9 mouse cellular contexts compared by ENCODE assay signal in the genomic region with DNA sequence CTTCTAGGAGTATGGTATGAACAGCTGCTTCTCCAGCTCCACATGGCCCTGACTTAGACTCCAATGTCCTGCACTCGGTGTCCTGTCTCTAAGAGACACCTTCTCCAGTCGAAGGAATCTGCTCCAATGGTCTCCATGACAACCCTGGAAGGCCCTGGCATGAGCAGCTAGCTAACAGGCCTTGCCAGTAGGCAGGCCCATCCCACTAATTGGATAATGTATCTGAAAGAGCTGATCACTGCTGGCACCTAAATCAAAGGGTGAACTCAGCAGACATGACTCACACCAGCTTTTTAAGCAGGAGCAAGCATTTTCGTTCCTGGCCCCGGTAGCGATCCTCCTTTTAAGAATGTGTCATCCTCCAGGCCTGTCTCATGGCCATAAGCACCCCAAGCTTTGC.
DNase-seq lines count a peak whose midpoint lies in the region; ATAC-seq lines count a peak whose summit lies in the region.
"Had no signal": no experiment of that assay in that cellular context is flagged by ENCODE, and none has a peak within 500 bp of the region (broad histone marks: within the 10 kb centered on the region; RNA-seq: fewer than 3 reads in every experiment).

No protein-coding gene starts in this region.

- no peak overlapping the region for H3K4me2 ChIP-seq in midbrain, embryonic 14.5 days (ENCODE audit: low read length)
- H3K4me2 ChIP-seq: lung, embryonic 14.5 days had no signal

- DNase-seq in NIH3T3 (ENCODE audit: low read depth): peak; percentile 58
- DNase-seq in brain, embryonic 18.5 days (ENCODE audit: low read depth, low spot score): peak; percentile 55
- peak; percentile 72 to 81 for DNase-seq in layer of hippocampus, adult 18-20 months (ENCODE audit: low spot score in 2 of 2)
- DNase-seq in midbrain, embryonic 14.5 days: peak; percentile 73
- no peak for DNase-seq in heart, postnatal 14 days
- DNase-seq in natural killer cell, adult 2 months (ENCODE audit: low spot score in 2 of 2): no peak
- DNase-seq in kidney, postnatal 36 days: no peak
- no peak for DNase-seq in gastrocnemius, postnatal 36 days
- DNase-seq: lung, embryonic 14.5 days had no signal

- peak; percentile 17; the same call in 1 of the 2 replicates for ATAC-seq in midbrain, embryonic 14.5 days (ENCODE audit: low FRiP score, low TSS enrichment)

- no peaks in the 10 kb centered on the region for H3K36me3 ChIP-seq in midbrain, embryonic 14.5 days (ENCODE audit: control insufficient read depth, insufficient read depth, low read length)

- no peak overlapping the region for H3K9ac ChIP-seq in midbrain, embryonic 14.5 days (replicated peaks; ENCODE audit: low read length)
- H3K9ac ChIP-seq: lung, embryonic 14.5 days had no signal

- 16% methylated on average over 5 of the region's 5 CpGs for WGBS in midbrain, embryonic 14.5 days

- H3K9me3 ChIP-seq in midbrain, embryonic 14.5 days (ENCODE audit: control insufficient read depth, low read length): no peaks in the 10 kb centered on the region; the same call in 1 of the 2 replicates

- peaks cover 12% of the 10 kb centered on the region for H3K4me1 ChIP-seq in midbrain, embryonic 14.5 days (ENCODE audit: control insufficient read depth, insufficient read depth, low read length)

- H3K27me3 ChIP-seq in midbrain, embryonic 14.5 days (ENCODE audit: control insufficient read depth, insufficient read depth, low read length): no peaks in the 10 kb centered on the region

- no peak overlapping the region for H3K27ac ChIP-seq in midbrain, embryonic 14.5 days (replicated peaks; ENCODE audit: low read depth, low read length)

- intact Hi-C loops in heart, postnatal 14 days (cut with DNase I): no loop called here
- intact Hi-C loops in gastrocnemius, postnatal 36 days (cut with DNase I): no loop called here

- H3K4me3 ChIP-seq in midbrain, embryonic 14.5 days (replicated peaks; ENCODE audit: low read depth, low read length): no peak overlapping the region

Comparison
In these comparisons a context has a peak if more than half of its experiments do, and no peak if none do; other contexts are left out.
1. DNase-seq: peak in NIH3T3 (single experiment), brain, embryonic 18.5 days (single experiment), layer of hippocampus, adult 18-20 months (2 of 2) and midbrain, embryonic 14.5 days (single experiment); none in heart, postnatal 14 days (0 of 2), natural killer cell, adult 2 months (0 of 2), kidney, postnatal 36 days (0 of 2) and gastrocnemius, postnatal 36 days (0 of 2).